Mouse (Mus musculus) olfactory bulb, adult 2 months (tissue): ENCODE results near the gene Cylc1.

Source experiments
- CTCF ChIP-seq: fragments of 200-500 bp; IDR thresholded peaks from 2 replicates; pipeline ENCODE4 v1.5.1; 2012; ENCODE audit warnings: low read depth, mild to moderate bottlenecking, low read length, moderate library complexity; ENCODE audit not compliant: insufficient read depth
- POLR2A ChIP-seq: fragments of 200-500 bp; IDR thresholded peaks from 2 replicates; pipeline ENCODE4 v1.6.1; 2012; ENCODE audit warnings: mild to moderate bottlenecking, low read depth, low read length, moderate library complexity; ENCODE audit not compliant: insufficient read depth

DNA sequence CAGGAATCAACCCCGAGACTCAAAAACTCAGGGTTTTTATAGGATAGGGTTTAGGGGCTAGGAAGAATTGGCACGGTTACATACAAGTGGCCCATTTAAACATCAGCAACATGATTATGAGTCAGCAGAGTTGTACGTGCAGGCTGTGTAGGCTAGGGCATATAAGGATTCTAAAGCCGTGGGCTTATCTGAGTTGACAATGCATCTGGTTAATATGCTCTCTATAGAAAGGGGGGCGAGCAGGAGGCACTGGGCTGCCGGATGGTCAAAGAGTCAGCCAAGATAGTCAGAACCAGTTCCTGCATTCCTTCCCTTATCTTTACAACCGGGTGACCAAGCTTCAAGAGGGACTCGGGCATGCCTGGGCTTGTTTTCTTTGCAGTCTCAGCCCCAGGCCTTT is 31.5 kb upstream of the Cylc1 start:
- TF ChIP-seq CTCF: no peak
- TF ChIP-seq POLR2A: no peak
